Mouse (Mus musculus) heart, embryonic 12.5 days (tissue): ENCODE measurements around the gene Eif4g3. TPM values are rescaled to one million over a fixed set of nuclear protein-coding genes. Genes with fewer than 3 reads are reported as not detected.

Source experiments
- ATAC-seq: fragments of 200-750 bp; cut with Nextera tagmentation; 2 replicates; pipeline ENCODE4 v1.8.0; 2017; ENCODE audit warnings: moderate TSS enrichment, moderate library complexity; ENCODE audit not compliant: insufficient number of reproducible peaks, low FRiP score
- H3K27ac ChIP-seq: fragments of 300-500 bp; sonication (generic); 2 replicates; pipeline ENCODE4 v1.5.1; 2016; ENCODE audit warnings: mild to moderate bottlenecking, moderate library complexity; ENCODE audit not compliant: poor library complexity, severe bottlenecking
- H3K27me3 ChIP-seq: fragments of 300-500 bp; sonication (generic); replicated peaks from 2 replicates; pipeline ENCODE4 v1.6.1; 2016; ENCODE audit warnings: mild to moderate bottlenecking, moderate library complexity
- H3K36me3 ChIP-seq: fragments of 300-500 bp; sonication (generic); 2 replicates; pipeline ENCODE4 v1.6.1; 2016; ENCODE audit warnings: mild to moderate bottlenecking, moderate library complexity
- H3K4me1 ChIP-seq: fragments of 300-500 bp; sonication (generic); replicated peaks from 2 replicates; pipeline ENCODE4 v1.6.1; 2016; ENCODE audit warnings: mild to moderate bottlenecking
- H3K4me2 ChIP-seq: fragments of 300-500 bp; sonication (generic); 2 replicates; pipeline ENCODE4 v1.6.1; 2016; ENCODE audit warnings: mild to moderate bottlenecking, moderate library complexity
- H3K4me3 ChIP-seq: fragments of 300-500 bp; sonication (generic); 2 replicates; pipeline ENCODE4 v1.5.1; 2016; ENCODE audit warnings: mild to moderate bottlenecking
- H3K9ac ChIP-seq: fragments of 300-500 bp; sonication (generic); 2 replicates; pipeline ENCODE4 v1.6.1; 2016; ENCODE audit warnings: mild to moderate bottlenecking, moderate library complexity
- H3K9me3 ChIP-seq: fragments of 300-500 bp; sonication (generic); replicated peaks from 2 replicates; pipeline ENCODE4 v1.6.1; 2016; ENCODE audit warnings: mild to moderate bottlenecking, moderate library complexity
- WGBS: fragments of 180-500 bp; shearing (Covaris S2); methylation state at CpG from one replicate; pipeline ENCODE4 v1.1.7; 2016; 5-methylcytosine and 5-hydroxymethylcytosine counted together
- polyA plus RNA-seq: library from polyadenylated mRNA; unstranded; fragments of >200 nt; fragmentation: Nextera tagmentation; extraction: Ambion mirVana; gene quantifications from 2 replicates; pipeline ENCODE4 v1.2.1, GENCODE M21; 2016

Eif4g3 gene
- polyA plus RNA-seq, 1 experiment from 2014 or later = 32.7 TPM

DNA sequence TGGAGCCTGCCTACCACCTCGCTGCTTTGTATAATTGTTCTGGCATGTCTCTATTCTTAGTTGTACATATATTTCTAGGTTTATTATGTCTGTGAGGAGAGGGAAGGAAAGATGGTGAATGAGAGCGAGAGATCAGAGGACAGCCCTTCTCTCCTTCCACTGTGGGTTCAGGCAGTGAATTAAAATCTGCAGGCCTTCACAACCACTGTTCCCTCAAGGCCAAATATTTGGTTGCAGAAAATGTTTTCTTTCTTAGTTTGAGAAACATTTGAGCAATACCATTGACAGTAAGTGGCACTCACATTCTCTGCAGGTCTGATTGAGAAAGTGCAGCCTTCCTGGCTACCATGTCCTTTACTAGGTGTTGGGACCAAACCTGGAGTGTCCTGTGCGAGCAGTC, 138.9 kb downstream of the Eif4g3 start:
- no peak overlapping the region for H3K4me2 ChIP-seq
- H3K4me1 ChIP-seq = peaks cover 17% of the 10 kb centered on the region
- no peak for ATAC-seq
- peaks cover 35% of the 10 kb centered on the region for H3K36me3 ChIP-seq
- 85% methylated on average over 3 of the region's 3 CpGs for WGBS
- no peak overlapping the region for H3K9ac ChIP-seq
- no peak overlapping the region for H3K4me3 ChIP-seq
- H3K27ac ChIP-seq = no peak overlapping the region
- no peaks in the 10 kb centered on the region for H3K9me3 ChIP-seq
- no peaks in the 10 kb centered on the region for H3K27me3 ChIP-seq

DNA sequence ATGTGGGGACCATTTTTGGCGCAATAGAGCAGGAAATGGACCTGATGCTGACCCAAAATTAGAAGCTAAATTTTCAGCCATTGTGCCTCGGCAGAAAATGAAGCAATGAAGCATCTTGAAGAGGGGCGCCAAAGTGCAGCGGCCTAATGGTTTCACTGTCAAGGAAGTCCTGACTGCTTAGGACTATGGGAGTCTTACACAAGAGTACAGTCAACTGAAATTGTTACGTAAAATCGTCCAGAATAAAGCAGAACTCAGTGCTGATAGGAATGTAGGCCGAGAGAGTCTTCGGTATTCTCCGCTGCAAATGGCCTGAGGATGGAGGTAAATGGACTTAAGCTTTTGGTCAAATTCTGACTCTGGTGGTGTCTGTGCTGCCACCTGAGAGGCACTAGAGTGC, 140.5 kb downstream of the Eif4g3 start:
- H3K4me2 ChIP-seq = no peak overlapping the region
- peaks cover 24% of the 10 kb centered on the region for H3K36me3 ChIP-seq
- H3K27ac ChIP-seq = no peak overlapping the region
- H3K4me3 ChIP-seq = no peak overlapping the region
- no peaks in the 10 kb centered on the region for H3K27me3 ChIP-seq
- no peak overlapping the region for H3K9ac ChIP-seq
- ATAC-seq = no peak
- WGBS = 89% methylated on average over 9 of the region's 9 CpGs
- no peaks in the 10 kb centered on the region for H3K9me3 ChIP-seq
- peaks cover 18% of the 10 kb centered on the region for H3K4me1 ChIP-seq

DNA sequence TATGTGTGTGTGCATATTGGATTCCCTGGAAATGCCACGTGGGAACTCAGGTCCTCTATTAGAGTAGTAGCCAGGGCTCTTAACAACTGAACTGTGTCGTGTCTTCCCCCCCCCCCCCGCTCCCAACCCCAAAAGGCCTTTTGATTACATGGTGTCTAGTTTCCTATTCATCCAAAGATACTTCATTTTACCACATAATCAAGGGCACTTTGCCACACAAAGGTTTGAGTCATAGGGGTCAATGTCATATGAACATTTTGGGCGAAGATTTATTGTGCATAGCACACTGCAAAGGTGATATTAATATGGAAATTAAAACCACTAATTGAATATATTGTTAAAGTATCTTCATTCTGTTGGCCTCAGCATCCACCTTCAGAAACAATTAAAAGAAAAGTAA, 144.5 kb downstream of the Eif4g3 start:
- H3K9me3 ChIP-seq = no peaks in the 10 kb centered on the region
- H3K27me3 ChIP-seq = no peaks in the 10 kb centered on the region
- H3K4me3 ChIP-seq = no peak overlapping the region
- 77% methylated on average over 4 of the region's 4 CpGs for WGBS
- H3K4me1 ChIP-seq = peaks cover 24% of the 10 kb centered on the region
- no peak overlapping the region for H3K27ac ChIP-seq
- H3K36me3 ChIP-seq = peaks cover 22% of the 10 kb centered on the region
- H3K9ac ChIP-seq = no peak overlapping the region
- ATAC-seq = no peak
- no peak overlapping the region for H3K4me2 ChIP-seq

DNA sequence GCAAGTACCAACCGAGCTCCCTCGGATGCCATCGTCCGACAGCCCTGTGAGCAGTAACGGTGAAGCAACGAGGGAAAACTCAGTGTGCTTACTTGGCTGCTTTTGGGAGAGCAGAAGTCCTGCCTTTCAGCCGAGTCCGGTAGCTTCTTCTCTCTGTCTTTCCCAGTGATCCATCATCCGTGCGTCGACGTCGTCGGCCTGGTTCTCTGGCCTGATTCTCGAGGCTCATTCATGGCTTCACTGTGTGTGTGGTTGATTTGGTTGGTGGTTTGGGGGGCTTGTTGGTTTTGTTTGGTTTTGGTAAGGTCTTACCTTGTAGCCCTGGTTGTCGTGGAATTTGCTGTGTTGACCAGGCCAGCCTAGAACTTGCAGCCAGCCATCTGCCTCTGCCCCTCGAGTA, 145.0 kb downstream of the Eif4g3 start:
- no peak overlapping the region for H3K4me3 ChIP-seq
- no peak overlapping the region for H3K4me2 ChIP-seq
- 86% methylated on average over 17 of the region's 17 CpGs for WGBS
- ATAC-seq = no peak
- H3K9me3 ChIP-seq = no peaks in the 10 kb centered on the region
- no peak overlapping the region for H3K9ac ChIP-seq
- no peaks in the 10 kb centered on the region for H3K27me3 ChIP-seq
- peaks cover 19% of the 10 kb centered on the region; the same call in 1 of the 2 replicates for H3K36me3 ChIP-seq
- H3K27ac ChIP-seq = no peak overlapping the region
- H3K4me1 ChIP-seq = peaks cover 20% of the 10 kb centered on the region

DNA sequence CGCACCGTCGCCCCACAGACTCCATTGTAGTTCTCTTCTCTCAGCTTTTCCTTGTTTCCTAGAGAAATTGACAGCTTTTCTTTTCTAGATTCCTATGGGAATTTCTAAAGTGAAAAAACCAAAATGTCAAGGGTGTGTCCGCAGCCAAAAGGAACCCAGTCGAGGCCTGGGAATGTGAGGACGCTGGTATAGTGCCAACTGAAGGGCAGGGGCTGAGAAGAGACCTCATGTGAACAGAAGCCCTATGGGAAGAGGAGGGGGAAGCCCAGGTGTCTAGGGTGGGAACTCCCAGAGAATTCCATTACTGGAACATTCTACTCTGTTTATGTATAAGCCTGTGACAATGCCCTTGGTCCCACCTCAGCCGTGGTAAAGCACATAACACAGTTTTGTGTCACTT, 145.4 kb downstream of the Eif4g3 start:
- no peak overlapping the region for H3K9ac ChIP-seq
- H3K4me1 ChIP-seq = peaks cover 20% of the 10 kb centered on the region
- H3K27ac ChIP-seq = no peak overlapping the region
- H3K36me3 ChIP-seq = peaks cover 19% of the 10 kb centered on the region; the same call in 1 of the 2 replicates
- H3K27me3 ChIP-seq = no peaks in the 10 kb centered on the region
- no peak overlapping the region for H3K4me2 ChIP-seq
- no peak overlapping the region for H3K4me3 ChIP-seq
- ATAC-seq = no peak
- WGBS = 85% methylated on average over 7 of the region's 7 CpGs
- H3K9me3 ChIP-seq = no peaks in the 10 kb centered on the region

DNA sequence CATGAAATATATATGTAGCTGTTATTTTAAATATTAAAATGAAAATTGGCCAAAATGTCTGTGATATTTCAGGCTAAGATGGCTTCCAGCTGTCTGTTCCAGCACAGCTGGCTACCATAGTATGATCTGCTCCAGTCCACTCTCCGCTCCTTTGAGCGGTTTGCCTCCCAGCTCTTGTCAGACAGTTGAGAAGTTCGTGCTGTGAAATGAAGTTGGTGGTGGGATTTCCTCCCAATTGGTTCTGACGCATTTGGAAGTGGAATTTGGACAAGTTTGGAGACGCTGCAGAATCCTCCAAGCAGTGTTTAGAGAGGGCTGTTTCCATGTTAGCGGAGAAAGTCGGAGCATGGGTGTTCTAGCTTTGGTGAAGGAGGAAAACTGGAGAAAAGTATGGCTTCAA, 148.5 kb downstream of the Eif4g3 start:
- Histone ChIP-seq H3K4me3 (no peak overlapping the region), H3K27me3 (no peaks in the 10 kb centered on the region), H3K4me1 (peaks cover 20% of the 10 kb centered on the region), H3K4me2 (no peak overlapping the region), H3K9ac (no peak overlapping the region), H3K36me3 (peaks cover 16% of the 10 kb centered on the region), H3K9me3 (no peaks in the 10 kb centered on the region), H3K27ac (no peak overlapping the region)
- 87% methylated on average over 7 of the region's 7 CpGs for WGBS
- ATAC-seq = no peak

DNA sequence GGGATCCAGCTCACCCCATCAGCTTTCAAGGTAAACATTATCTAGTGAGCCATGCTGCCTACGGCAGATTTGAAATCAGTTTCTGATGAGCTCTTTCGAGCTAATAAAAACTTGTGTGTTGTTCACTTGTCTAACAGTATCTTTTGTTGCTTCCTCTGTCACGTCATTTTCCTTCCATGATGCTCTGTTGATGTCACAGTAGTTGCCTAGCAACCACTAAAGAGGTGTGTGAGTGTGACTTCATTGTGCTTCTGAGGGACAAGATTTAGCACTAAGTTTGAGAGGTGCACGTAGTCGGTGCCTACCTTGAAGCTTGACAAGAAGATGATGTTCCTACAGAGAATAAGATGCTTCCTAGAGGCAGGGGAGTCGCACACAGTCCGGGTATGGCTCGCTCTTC, 154.4 kb downstream of the Eif4g3 start:
- no peak overlapping the region for H3K4me3 ChIP-seq
- H3K9me3 ChIP-seq = no peaks in the 10 kb centered on the region
- no peak for ATAC-seq
- H3K9ac ChIP-seq = no peak overlapping the region
- peaks cover under 1% of the 10 kb centered on the region for H3K4me1 ChIP-seq
- H3K4me2 ChIP-seq = no peak overlapping the region
- no peak overlapping the region for H3K27ac ChIP-seq
- no peaks in the 10 kb centered on the region for H3K27me3 ChIP-seq
- H3K36me3 ChIP-seq = peaks cover 34% of the 10 kb centered on the region
- 81% methylated on average over 8 of the region's 8 CpGs for WGBS

DNA sequence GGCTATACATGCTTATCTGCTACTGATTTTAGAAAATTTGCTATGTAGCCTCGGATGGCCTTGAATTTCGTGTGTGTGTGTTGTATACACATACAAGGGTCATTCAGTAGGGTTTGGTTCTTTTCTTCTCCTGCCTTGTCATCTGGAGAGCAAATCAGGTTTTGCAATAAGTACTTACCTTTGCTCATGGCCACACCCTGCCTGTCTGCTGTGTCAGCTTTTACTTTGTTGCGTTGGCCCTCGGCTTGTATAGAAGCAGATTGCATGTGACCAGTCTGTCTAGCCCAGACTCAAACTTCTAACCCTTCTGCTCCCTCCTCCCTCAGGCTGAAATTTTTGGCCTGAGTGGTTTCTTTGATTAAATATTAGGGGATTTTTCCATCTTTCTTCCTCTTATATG, 157.2 kb downstream of the Eif4g3 start:
- H3K36me3 ChIP-seq = peaks cover 59% of the 10 kb centered on the region
- no peaks in the 10 kb centered on the region for H3K4me1 ChIP-seq
- no peak overlapping the region for H3K4me2 ChIP-seq
- H3K4me3 ChIP-seq = no peak overlapping the region
- H3K27me3 ChIP-seq = no peaks in the 10 kb centered on the region
- H3K9me3 ChIP-seq = no peaks in the 10 kb centered on the region
- H3K27ac ChIP-seq = no peak overlapping the region
- no peak overlapping the region for H3K9ac ChIP-seq
- no peak for ATAC-seq
- WGBS = 83% methylated on average over 4 of the region's 4 CpGs

DNA sequence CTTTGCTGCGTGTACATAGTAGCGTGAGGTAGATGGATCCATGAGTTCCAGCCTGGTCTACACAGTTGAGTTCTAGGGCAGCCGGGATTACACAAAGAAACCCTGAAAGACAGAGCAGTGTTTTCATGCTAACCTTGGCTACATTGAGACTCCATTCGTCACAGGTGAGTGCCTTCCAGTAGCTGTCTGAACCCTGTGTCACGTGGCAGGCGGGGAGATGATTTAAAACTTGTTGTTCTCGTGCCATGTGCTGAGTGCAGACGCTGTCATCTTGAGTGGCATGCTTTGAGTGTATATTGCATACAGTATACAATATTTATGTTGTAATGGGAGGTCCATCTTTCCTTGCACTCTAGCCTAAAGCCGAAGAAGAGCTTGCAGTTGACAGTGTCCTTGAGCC, 158.4 kb downstream of the Eif4g3 start:
- Histone ChIP-seq H3K9ac (no peak overlapping the region), H3K4me2 (no peak overlapping the region), H3K9me3 (no peaks in the 10 kb centered on the region), H3K4me1 (no peaks in the 10 kb centered on the region), H3K27ac (no peak overlapping the region), H3K36me3 (peaks cover 55% of the 10 kb centered on the region), H3K27me3 (no peaks in the 10 kb centered on the region), H3K4me3 (no peak overlapping the region)
- WGBS = 92% methylated on average over 9 of the region's 9 CpGs
- no peak for ATAC-seq

DNA sequence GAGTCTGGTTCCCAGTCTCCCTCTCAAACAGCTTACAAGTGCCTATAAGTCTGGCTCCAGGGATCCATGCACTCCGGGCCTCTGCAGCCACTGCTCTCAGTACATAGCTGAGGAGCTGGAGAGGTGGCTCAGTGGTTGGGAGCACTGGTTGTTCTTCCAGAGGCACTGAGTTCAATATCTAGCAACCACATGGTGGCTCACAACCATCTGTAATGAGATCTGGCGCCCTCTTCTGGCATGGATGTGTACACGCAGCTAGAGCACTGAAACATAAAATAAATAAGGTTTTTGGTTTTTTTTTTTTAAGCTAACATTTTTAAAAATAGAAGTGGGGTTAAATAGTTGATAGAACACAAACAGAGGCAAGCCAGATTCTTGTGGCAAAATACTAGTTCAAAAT, 161.2 kb downstream of the Eif4g3 start:
- Histone ChIP-seq H3K27ac (no peak overlapping the region), H3K27me3 (no peaks in the 10 kb centered on the region), H3K4me1 (no peaks in the 10 kb centered on the region), H3K36me3 (peaks cover 76% of the 10 kb centered on the region), H3K4me2 (no peak overlapping the region), H3K4me3 (no peak overlapping the region), H3K9ac (no peak overlapping the region), H3K9me3 (no peaks in the 10 kb centered on the region)
- no peak for ATAC-seq
- 58% methylated on average over 3 of the region's 3 CpGs for WGBS

DNA sequence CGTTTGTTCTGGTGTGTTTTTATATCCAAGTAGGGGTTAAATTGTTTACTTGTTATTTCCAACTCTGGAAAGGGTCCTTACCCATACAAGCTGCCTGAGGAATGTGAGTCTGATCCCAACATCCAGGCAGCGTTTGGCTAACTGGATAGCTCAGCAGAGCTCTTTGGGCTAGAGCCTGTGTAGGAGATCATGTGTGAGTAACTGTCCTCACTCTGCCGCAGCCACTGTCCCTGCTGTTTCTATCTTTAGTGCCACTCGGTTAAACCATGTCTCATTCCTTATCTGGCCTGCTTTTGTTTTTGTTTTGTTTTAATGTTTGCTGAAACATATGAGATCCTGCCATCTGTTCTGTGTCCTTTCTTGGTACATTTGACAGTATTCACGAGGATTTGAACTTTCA, 168.1 kb downstream of the Eif4g3 start:
- no peak overlapping the region for H3K9ac ChIP-seq
- H3K4me3 ChIP-seq = no peak overlapping the region
- no peak for ATAC-seq
- WGBS = 39% methylated on average over 5 of the region's 5 CpGs
- H3K4me1 ChIP-seq = peaks cover 33% of the 10 kb centered on the region
- H3K4me2 ChIP-seq = peak overlapping the region; percentile 11; the same call in 1 of the 2 replicates
- no peaks in the 10 kb centered on the region for H3K9me3 ChIP-seq
- H3K27ac ChIP-seq = peak overlapping the region; percentile 81
- peaks cover 54% of the 10 kb centered on the region for H3K36me3 ChIP-seq
- no peaks in the 10 kb centered on the region for H3K27me3 ChIP-seq

DNA sequence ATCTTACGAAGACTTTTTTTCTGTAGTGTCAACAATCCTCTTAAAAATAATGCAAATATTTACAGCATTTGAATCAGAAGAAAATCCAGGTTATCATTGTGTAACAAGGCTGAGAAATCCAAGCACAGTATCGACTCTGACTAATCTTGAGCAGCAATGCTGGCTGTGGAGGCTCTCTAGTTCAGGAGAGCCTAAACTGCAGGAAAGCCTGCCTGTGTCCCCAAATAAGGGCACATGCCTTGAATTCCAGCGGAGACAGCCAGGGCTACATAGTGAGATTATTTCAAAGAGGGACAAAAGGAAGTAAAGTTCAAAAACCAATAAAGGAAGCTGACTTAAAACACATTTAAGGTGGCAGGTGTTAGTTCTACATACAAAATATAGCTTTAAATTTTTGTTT, 168.7 kb downstream of the Eif4g3 start:
- 46% methylated on average over 3 of the region's 3 CpGs for WGBS
- H3K27ac ChIP-seq = peak overlapping the region; percentile 81
- ATAC-seq = no peak
- peaks cover 33% of the 10 kb centered on the region for H3K4me1 ChIP-seq
- no peaks in the 10 kb centered on the region for H3K9me3 ChIP-seq
- no peak overlapping the region for H3K9ac ChIP-seq
- no peaks in the 10 kb centered on the region for H3K27me3 ChIP-seq
- H3K36me3 ChIP-seq = peaks cover 57% of the 10 kb centered on the region
- no peak overlapping the region for H3K4me2 ChIP-seq
- no peak overlapping the region for H3K4me3 ChIP-seq
